Mouse (Mus musculus) gastrocnemius, postnatal 10 days (tissue): ENCODE data around the gene Lhx2. TPM values are rescaled to one million over a fixed set of nuclear protein-coding genes. Genes with fewer than 3 reads are reported as not detected.

ENCODE experiments used
- DNase-seq: peaks from one replicate; pipeline ENCODE4 v3.0.0; 2021; ENCODE audit warnings: mixed read lengths
- total RNA-seq, 2 experiments: library from RNA; stranded (reverse); gene quantifications; 2 replicates each; pipeline ENCODE4 v1.2.3; 2021

The Lhx2 gene
- total RNA-seq, 2 experiments from 2014 or later, result 0.59 to 1.2 TPM

DNA sequence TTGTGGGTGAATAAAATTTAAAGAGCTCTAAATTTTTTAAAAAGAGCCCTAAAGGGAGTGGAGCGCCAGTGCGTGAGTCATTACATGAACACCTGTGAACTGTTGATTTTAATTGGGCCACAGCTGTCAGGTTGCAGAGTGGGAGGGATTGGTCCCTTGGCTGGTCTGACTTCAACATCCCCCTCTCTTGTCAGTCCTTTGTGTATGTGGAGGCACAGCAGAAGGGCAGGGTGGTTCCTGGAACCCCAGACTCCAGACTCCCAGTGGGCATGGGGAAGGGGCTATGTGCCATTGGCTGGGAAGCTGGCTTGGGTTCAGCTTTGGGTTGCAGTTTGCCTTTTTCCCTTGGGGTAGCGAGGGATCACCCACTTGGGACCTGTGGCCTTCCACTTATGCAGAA is 70.2 kb downstream of the Lhx2 start:
- no peak for DNase-seq

DNA sequence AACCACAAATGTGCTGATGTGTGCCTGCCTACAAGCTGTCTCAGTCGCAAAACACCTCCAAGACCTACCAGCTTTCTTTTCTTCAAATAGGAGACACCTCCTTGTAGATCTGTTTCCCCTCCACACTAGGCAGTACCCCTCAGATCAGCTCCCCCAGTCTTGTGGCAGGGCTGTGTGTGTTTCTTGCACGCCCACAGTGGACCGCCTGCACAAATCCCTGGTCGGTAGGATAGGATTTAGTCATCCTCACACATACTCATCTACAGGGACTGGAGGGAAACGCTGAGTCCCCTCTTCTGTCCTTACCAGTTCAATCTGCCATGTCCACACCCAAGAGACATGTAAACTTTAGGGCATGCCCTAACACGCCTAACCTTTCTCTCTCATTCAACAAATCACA is 71.1 kb downstream of the Lhx2 start:
- DNase-seq, result no peak

DNA sequence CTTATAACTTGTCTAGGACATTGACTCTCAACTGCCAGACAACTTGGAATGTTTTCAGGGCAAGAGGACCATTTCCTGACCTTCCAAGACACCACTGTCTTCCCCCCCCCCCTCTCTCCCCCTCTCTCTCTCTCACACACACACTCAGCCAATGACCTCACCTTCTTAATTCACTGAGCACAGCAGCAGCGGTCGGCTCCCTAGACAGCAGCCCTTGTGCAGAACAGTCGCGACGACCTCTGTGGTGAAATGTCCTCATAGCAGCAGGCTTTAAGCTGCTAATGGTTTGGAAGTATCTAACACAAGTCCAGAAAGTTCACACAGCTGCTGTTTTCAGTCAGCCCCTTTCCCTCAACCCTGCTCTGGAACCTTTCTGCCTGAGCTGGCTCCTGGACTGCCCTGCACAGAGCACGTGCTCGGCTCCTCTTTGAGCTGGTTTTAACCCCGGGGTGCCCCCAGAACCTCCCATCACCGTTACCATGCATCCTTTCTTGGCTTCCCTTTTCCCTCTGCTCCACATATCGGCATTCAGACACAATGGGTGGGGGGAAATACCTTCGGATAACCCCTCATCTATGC is 73.6 kb downstream of the Lhx2 start:
- DNase-seq, result no peak

DNA sequence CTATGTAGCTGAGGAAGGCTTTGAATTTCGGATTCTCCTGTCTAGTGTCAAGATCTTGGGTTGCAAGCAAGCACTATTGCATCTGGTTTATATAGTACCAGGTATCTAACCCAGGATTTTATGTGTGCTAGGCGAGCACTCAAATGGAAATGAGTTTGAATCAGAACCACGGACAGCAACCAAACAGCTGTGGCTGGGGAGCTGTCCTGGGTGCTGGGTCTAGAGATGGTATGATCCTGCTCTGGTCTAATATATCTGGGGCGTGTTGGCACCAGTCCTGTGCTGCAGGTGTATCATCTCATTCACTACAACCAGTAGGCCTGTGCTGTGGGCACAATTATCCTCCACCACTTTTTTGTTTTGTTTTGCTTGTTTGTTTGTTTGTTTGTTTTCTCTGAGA is 78.9 kb downstream of the Lhx2 start:
- DNase-seq, result peak; percentile 57

Other genes starting within 250 kb of the Lhx2 start
- 10 to 100 TPM; 28.3 to 29.8 TPM for gene Dennd1a, start 51.9 kb upstream of the Lhx2 start, total RNA-seq
- 10 to 100 TPM; 17.2 to 17.5 TPM for gene Nek6, start 172.4 kb downstream of the Lhx2 start, total RNA-seq